Mouse (Mus musculus): ENCODE measurements around the gene G6pc.

DNA sequence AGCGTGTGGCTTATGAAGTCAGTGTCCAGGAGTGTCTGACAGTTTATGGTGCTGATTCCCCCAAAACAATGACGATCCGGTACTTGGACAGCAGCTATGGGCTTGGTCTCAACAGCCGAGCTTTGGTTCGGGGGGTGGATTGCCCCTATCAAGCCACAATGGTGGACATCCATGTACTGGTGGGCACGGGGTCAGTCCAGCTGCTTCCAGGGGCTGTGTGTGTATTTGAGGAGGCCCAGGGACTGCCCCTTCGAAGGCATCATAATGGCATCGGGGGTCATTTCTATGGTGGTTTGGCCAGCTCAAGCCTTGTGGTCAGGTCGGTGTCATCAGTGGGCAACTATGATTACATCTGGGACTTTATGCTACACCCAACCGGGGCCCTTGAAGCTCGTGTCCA is 41.2 kb upstream of the G6pc start:
- no peak for TF ChIP-seq HCFC1 (IDR thresholded peaks at IDR 0.05; ENCODE audit: borderline replicate concordance, insufficient read depth, low read length)
- no peak for TF ChIP-seq MAFK (IDR thresholded peaks at IDR 0.05; ENCODE audit: insufficient read depth, low read depth, low read length)
- TF ChIP-seq CHD2 (IDR thresholded peaks at IDR 0.05; ENCODE audit: low read depth, low read length): no peak
- no peak for TF ChIP-seq ZC3H11A (IDR thresholded peaks at IDR 0.05; ENCODE audit: borderline replicate concordance, low read depth, low read length)
- TF ChIP-seq ZNF384 (IDR thresholded peaks at IDR 0.05; ENCODE audit: low read depth, low read length): no peak
